Mouse (Mus musculus): ENCODE measurements around the gene Asxl1. TPM values are rescaled to one million over a fixed set of nuclear protein-coding genes. Genes with fewer than 3 reads are reported as not detected.
"Not testable (repeated sequence)": the region's sequence is repeated elsewhere in the genome, so short reads cannot be mapped to it uniquely, and the experiment has no call there.

Gene Asxl1
- total and polyA plus RNA-seq, 3 experiments: 15.2 to 35.5 TPM; not detected in 1

DNA sequence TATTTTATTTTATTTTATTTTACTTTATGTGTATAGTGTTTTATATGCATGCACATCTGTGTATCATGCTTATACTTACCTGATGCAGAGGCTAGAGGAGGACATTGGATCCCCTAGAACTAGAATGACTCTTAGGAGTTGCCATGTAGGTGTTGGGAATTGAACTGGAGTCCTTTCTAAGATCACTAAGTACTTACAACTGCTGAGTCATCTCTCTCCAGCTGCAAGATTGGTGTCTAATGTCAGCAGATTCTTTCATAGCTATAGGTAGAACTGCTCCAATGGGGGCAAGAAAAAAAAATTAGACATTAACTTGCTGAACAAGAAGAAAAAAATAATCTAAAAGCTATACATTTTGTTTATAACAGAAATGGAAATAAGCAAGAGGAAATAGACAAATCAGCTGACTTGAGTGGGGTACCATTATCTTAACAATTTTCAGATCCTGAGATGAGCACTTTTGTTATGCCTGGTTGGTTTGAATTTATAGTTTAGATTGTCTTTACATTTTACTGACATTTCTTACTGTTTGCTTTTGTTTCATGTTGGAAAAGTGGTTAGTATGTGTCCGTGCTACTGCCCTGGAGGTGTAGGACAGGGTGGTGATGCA, 15.6 kb downstream of the Asxl1 start (continued):
- 0 out of 2 replicates have a peak, but pooled peaks have one; percentile 23 for TF ChIP-seq ZNF384 (IDR thresholded peaks at IDR 0.05; ENCODE audit: low read depth, low read length)
- TF ChIP-seq MYC (IDR thresholded peaks at IDR 0.05; ENCODE audit: low read depth, low read length): no peak
- TF ChIP-seq EP300 (IDR thresholded peaks at IDR 0.05; ENCODE audit: low read depth in 1 of 2, low read length in 2 of 2): peak; percentile 14 to 62; a peak in 2 of 4 replicates

DNA sequence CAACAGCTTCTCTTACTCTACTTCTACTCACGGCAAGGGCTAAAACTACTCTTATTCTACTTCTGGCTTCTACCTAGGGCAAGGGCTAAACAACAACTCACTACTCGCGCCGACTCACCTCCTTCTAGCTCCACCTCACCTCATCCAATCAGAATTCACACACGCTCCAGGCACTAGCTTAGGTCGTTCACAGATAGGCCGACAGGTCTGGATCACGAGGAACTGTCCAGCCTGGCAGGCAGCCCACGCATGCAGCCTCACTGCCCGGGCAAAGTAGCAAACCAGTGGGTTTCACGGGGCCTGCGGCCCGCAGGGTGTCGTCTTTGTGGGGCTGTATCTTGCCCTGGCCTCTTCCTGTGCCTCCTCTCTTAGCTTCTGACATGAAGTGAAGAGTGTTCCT, 18.9 kb downstream of the Asxl1 start:
- not testable (repeated sequence) for DNase-seq (ENCODE audit: low read depth, low spot score); H3K27ac ChIP-seq (ENCODE audit: control insufficient read depth, low read depth, low read length); H3K79me2 ChIP-seq (ENCODE audit: control insufficient read depth, insufficient read depth, low read length, poor library complexity); H3K27me3 ChIP-seq (ENCODE audit: control insufficient read depth in 1 of 2, insufficient read depth in 2 of 2, low read length in 2 of 2); H3K4me1 ChIP-seq (ENCODE audit: control insufficient read depth in 1 of 2, insufficient read depth in 2 of 2, low read length in 2 of 2); H3K4me3 ChIP-seq (ENCODE audit: control insufficient read depth in 1 of 2, insufficient read depth in 1 of 2, low read depth in 2 of 2, low read length in 2 of 2); H3K9ac ChIP-seq (ENCODE audit: control insufficient read depth, low read depth, low read length, poor library complexity, severe bottlenecking); H3K9me3 ChIP-seq (replicated peaks; ENCODE audit: insufficient read depth, low read length)
- peaks cover 7 to 25% of the 10 kb centered on the region in 2 experiments for H3K36me3 ChIP-seq (ENCODE audit: control insufficient read depth in 1 of 2, insufficient read depth in 2 of 2, low read length in 2 of 2)

DNA sequence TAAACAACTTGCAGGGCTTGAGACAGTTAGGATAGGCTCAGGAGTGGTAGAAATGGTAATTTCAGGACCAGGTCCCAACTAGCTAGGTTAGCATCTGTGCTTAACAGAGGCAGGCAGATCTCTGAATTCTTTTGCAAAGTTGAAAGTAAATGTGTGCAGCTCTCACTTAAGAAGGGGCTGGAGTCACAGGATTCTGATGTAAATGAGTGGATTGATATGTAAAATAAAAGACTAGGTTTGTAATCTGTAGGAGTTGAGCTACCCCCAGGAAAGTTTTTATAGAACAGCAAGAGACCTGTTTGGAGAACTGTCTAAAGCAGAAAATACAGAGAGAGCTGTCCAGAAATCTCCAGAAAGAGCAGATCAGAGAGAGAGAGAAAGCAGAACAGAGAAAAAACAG, 25.2 kb downstream of the Asxl1 start:
- Histone ChIP-seq H3K9ac (ENCODE audit: control insufficient read depth, low read depth, low read length, poor library complexity, severe bottlenecking) (no peak overlapping the region), H3K27me3 (ENCODE audit: control insufficient read depth in 1 of 2, insufficient read depth in 2 of 2, low read length in 2 of 2) (no peaks in the 10 kb centered on the region), H3K27ac (ENCODE audit: control insufficient read depth, low read depth, low read length) (no peak overlapping the region), H3K79me2 (ENCODE audit: control insufficient read depth, insufficient read depth, low read length, poor library complexity) (0 out of 2 replicates have a peak, but pooled peaks cover 5% of the 10 kb centered on the region), H3K9me3 (replicated peaks; ENCODE audit: insufficient read depth, low read length) (no peaks in the 10 kb centered on the region), H3K4me3 (ENCODE audit: control insufficient read depth in 1 of 2, insufficient read depth in 1 of 2, low read depth in 2 of 2, low read length in 2 of 2) (no peak overlapping the region), H3K36me3 (ENCODE audit: control insufficient read depth in 1 of 2, insufficient read depth in 2 of 2, low read length in 2 of 2) (peaks cover 9 to 20% of the 10 kb centered on the region in 2 experiments), H3K4me1 (ENCODE audit: control insufficient read depth in 1 of 2, insufficient read depth in 2 of 2, low read length in 2 of 2) (no peaks in the 10 kb centered on the region; a peak in 1 of 4 replicates)
- TF ChIP-seq TBP (IDR thresholded peaks at IDR 0.05; ENCODE audit: low read depth, low read length) (no peak), POLR2AphosphoS5 (IDR thresholded peaks at IDR 0.05; ENCODE audit: borderline replicate concordance, low read depth, low read length) (no peak), NRF1 (IDR thresholded peaks at IDR 0.05; ENCODE audit: insufficient read depth, low read depth, low read length, poor library complexity, severe bottlenecking) (no peak), BHLHE40 (IDR thresholded peaks at IDR 0.05; ENCODE audit: borderline replicate concordance, low read depth, low read length) (no peak), SMC3 (IDR thresholded peaks at IDR 0.05; ENCODE audit: low read depth, low read length) (no peak), EP300 (IDR thresholded peaks at IDR 0.05; ENCODE audit: low read depth in 1 of 2, low read length in 2 of 2) (no peak), CHD2 (IDR thresholded peaks at IDR 0.05; ENCODE audit: low read length) (no peak), GABPA (IDR thresholded peaks at IDR 0.05; ENCODE audit: low read depth, low read length) (no peak), E2F4 (IDR thresholded peaks at IDR 0.05; ENCODE audit: borderline replicate concordance, low read depth, low read length) (no peak)
- DNase-seq (ENCODE audit: low read depth, low spot score): no peak

DNA sequence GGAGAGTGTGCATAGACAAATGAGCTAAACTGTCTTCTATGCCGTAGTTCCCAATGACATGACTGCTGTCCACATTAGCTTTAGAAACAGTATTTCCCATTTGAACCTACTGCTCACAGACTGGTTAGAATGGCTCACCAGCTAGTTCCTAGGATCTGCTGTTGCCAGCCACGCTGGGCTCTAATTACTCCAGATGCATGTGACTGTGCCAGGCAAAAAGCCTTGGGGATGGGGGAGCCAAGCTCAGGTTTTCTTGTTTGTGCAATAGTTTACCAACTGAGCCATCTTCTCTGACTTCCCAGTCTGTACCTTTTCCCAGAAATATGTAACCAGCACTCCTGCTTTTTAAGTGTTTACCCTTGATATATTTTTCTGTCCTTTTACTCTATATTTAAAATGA, 29.8 kb downstream of the Asxl1 start:
- H3K4me3 ChIP-seq (ENCODE audit: control insufficient read depth in 1 of 2, insufficient read depth in 1 of 2, low read depth in 2 of 2, low read length in 2 of 2): no peak overlapping the region
- H3K9me3 ChIP-seq (replicated peaks; ENCODE audit: insufficient read depth, low read length): no peaks in the 10 kb centered on the region
- H3K4me1 ChIP-seq (ENCODE audit: control insufficient read depth in 1 of 2, insufficient read depth in 2 of 2, low read length in 2 of 2): peaks cover 4 to 7% of the 10 kb centered on the region in 2 experiments; a peak in 3 of 4 replicates
- H3K36me3 ChIP-seq (ENCODE audit: control insufficient read depth in 1 of 2, insufficient read depth in 2 of 2, low read length in 2 of 2): peaks cover 27 to 35% of the 10 kb centered on the region in 2 experiments
- H3K27ac ChIP-seq (ENCODE audit: control insufficient read depth, low read depth, low read length): no peak overlapping the region
- no peak for DNase-seq (ENCODE audit: low read depth, low spot score)
- TF ChIP-seq EP300 (IDR thresholded peaks at IDR 0.05; ENCODE audit: low read depth in 1 of 2, low read length in 2 of 2): no peak
- TF ChIP-seq RCOR1 (IDR thresholded peaks at IDR 0.05; ENCODE audit: low read depth, low read length): no peak
- TF ChIP-seq GATA1 (IDR thresholded peaks at IDR 0.05; ENCODE audit: low read depth, low read length): no peak
- no peak for TF ChIP-seq TBP (IDR thresholded peaks at IDR 0.05; ENCODE audit: low read depth, low read length)
- TF ChIP-seq JUND (IDR thresholded peaks at IDR 0.05; ENCODE audit: low read depth, low read length): no peak
- no peak for TF ChIP-seq SMC3 (IDR thresholded peaks at IDR 0.05; ENCODE audit: low read depth, low read length)
- no peak for TF ChIP-seq CHD2 (IDR thresholded peaks at IDR 0.05; ENCODE audit: low read length)
- no peak for TF ChIP-seq ZNF384 (IDR thresholded peaks at IDR 0.05; ENCODE audit: low read depth, low read length)
- TF ChIP-seq E2F4 (IDR thresholded peaks at IDR 0.05; ENCODE audit: borderline replicate concordance, low read depth, low read length): no peak
- no peak for TF ChIP-seq MYB (IDR thresholded peaks at IDR 0.05; ENCODE audit: low read depth, low read length)
- peaks cover 15% of the 10 kb centered on the region for H3K79me2 ChIP-seq (ENCODE audit: control insufficient read depth, insufficient read depth, low read length, poor library complexity)
- no peaks in the 10 kb centered on the region for H3K27me3 ChIP-seq (ENCODE audit: control insufficient read depth in 1 of 2, insufficient read depth in 2 of 2, low read length in 2 of 2)
- H3K9ac ChIP-seq (ENCODE audit: control insufficient read depth, low read depth, low read length, poor library complexity, severe bottlenecking): no peak overlapping the region

All from MEL (cell line).